Mouse (Mus musculus) testis, postnatal 10 days (tissue): ENCODE measurements around the gene Klf17.
"Not testable (repeated sequence)": the region's sequence is repeated elsewhere in the genome, so short reads cannot be mapped to it uniquely, and the experiment has no call there.

Source experiments
- DNase-seq: peaks from one replicate; pipeline ENCODE4 v3.0.0; 2021; ENCODE audit warnings: low spot score

Gene Klf17

GRCm38 (mm10) chr4:117765416-117765815 is at the start of gene Klf17:
TSS of gene Klf17 (minus strand) at chr4:117765648.
- DNase-seq = no peak

- no peak for DNase-seq
Observed at GRCm38 (mm10) chr4:117814333-117814732, 48.9 kb upstream of the Klf17 start.

- no peak for DNase-seq
Observed at GRCm38 (mm10) chr4:117813591-117814192, 48.2 kb upstream of the Klf17 start.

GRCm38 (mm10) chr4:117810933-117811332 is 45.5 kb upstream of the Klf17 start:
- DNase-seq = no peak

- DNase-seq = no peak
Observed at GRCm38 (mm10) chr4:117806992-117807391, 41.5 kb upstream of the Klf17 start.

GRCm38 (mm10) chr4:117799904-117800303 is 34.5 kb upstream of the Klf17 start:
- DNase-seq = no peak

- DNase-seq = peak; percentile 63
Observed at GRCm38 (mm10) chr4:117788308-117788707, 22.9 kb upstream of the Klf17 start.

GRCm38 (mm10) chr4:117786963-117787362 is 21.5 kb upstream of the Klf17 start:
- DNase-seq = no peak

- DNase-seq = no peak
Observed at GRCm38 (mm10) chr4:117782908-117783307, 17.5 kb upstream of the Klf17 start.

GRCm38 (mm10) chr4:117772960-117773359 is 7.5 kb upstream of the Klf17 start:
- no peak for DNase-seq

- DNase-seq = peak; percentile 80
Observed at GRCm38 (mm10) chr4:117770935-117771334, 5.5 kb upstream of the Klf17 start.

- DNase-seq = no peak
Observed at GRCm38 (mm10) chr4:117760151-117760550, 5.3 kb downstream of the Klf17 start.

GRCm38 (mm10) chr4:117752469-117752868 is 13.0 kb downstream of the Klf17 start:
- not testable (repeated sequence) for DNase-seq

- DNase-seq = peak; percentile 53
Observed at GRCm38 (mm10) chr4:117737559-117737958, 27.9 kb downstream of the Klf17 start.

GRCm38 (mm10) chr4:117731926-117732325 is 33.5 kb downstream of the Klf17 start:
- DNase-seq = no peak

GRCm38 (mm10) chr4:117724112-117724511 is 41.3 kb downstream of the Klf17 start, which contains the start of gene Gm12845:
TSS of gene Gm12845 (plus strand) at chr4:117724412.
- no peak for DNase-seq

- DNase-seq = no peak
Observed at GRCm38 (mm10) chr4:117713303-117714098, 51.9 kb downstream of the Klf17 start.

- DNase-seq = no peak
Observed at GRCm38 (mm10) chr4:117712314-117712713, 53.1 kb downstream of the Klf17 start.

GRCm38 (mm10) chr4:117708780-117709550 is 56.5 kb downstream of the Klf17 start:
- no peak for DNase-seq
